Mouse (Mus musculus) fat pad, adult 2 months (tissue): ENCODE data around the gene Hspd1.

Source experiments
- DNase-seq: peaks from one replicate; pipeline ENCODE4 v3.0.0-alpha.2; 2011; ENCODE audit warnings: low read depth, low spot score; ENCODE audit errors: extremely low read depth

Gene Hspd1

GRCm38 (mm10) chr1:55042246-55042645, 45.8 kb downstream of the Hspd1 start:
- DNase-seq = no peak

GRCm38 (mm10) chr1:55041691-55042090, 46.4 kb downstream of the Hspd1 start:
- DNase-seq = no peak

GRCm38 (mm10) chr1:55039944-55040343, 48.1 kb downstream of the Hspd1 start:
- DNase-seq = no peak

- DNase-seq = no peak
Measured at GRCm38 (mm10) chr1:55031026-55031779, 56.8 kb downstream of the Hspd1 start.

- no peak for DNase-seq
Measured at GRCm38 (mm10) chr1:55029446-55029845, 58.6 kb downstream of the Hspd1 start.

GRCm38 (mm10) chr1:55028512-55029249, 59.4 kb downstream of the Hspd1 start:
- no peak for DNase-seq

GRCm38 (mm10) chr1:55027966-55028365, 60.1 kb downstream of the Hspd1 start:
- DNase-seq = no peak
